Mouse (Mus musculus): ENCODE results near the gene Mical3.
"Not testable (repeated sequence)": the region's sequence is repeated elsewhere in the genome, so short reads cannot be mapped to it uniquely, and the experiment has no call there.

Gene Mical3

DNA sequence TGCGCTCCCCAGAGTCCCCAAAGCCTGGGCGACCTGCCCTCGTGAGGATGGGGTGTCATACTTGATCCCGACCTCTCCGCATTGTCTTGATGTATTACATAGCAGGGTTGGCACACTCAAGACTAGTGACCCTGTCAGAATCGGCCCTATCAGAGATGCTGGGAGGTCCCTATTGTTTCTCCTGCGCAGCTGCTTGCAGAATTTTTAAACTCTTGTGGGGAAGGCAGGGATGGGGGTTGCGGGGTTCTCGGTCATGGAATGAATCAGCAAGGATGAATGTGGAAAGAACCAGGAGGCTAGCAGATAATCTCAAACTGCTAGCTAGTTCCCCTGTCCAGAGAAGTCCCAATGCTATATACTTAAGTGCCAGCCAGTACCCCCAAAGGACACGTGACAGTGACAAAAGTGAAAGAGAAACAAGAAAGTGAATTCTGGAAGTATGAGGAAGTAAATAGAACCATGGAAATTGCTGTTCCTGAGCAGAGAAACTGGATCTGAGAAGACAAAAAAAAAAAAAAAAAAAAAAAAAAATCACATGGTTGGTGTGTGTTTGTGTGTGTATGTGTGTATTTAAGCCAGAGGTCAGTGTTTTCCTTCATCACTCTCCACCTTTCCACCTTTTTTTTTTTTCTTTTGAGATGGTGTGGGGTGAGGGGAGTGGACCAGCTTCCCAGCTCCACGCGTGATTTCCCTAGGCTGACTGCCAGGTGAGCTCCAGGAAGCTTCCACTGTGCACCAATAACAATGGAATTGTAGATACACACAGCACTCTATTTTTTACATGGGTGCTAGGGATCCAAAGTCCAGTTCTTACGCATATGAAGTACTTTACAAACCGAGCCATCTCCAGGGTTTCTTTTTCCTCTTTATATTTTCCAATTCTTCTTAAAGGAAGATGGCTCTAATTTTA lies 213.6 kb downstream of the Mical3 start:
- in situ Hi-C loops (cut with MboI; ENCODE audit: unreplicated experiment in 2 of 2): not testable (repeated sequence)

DNA sequence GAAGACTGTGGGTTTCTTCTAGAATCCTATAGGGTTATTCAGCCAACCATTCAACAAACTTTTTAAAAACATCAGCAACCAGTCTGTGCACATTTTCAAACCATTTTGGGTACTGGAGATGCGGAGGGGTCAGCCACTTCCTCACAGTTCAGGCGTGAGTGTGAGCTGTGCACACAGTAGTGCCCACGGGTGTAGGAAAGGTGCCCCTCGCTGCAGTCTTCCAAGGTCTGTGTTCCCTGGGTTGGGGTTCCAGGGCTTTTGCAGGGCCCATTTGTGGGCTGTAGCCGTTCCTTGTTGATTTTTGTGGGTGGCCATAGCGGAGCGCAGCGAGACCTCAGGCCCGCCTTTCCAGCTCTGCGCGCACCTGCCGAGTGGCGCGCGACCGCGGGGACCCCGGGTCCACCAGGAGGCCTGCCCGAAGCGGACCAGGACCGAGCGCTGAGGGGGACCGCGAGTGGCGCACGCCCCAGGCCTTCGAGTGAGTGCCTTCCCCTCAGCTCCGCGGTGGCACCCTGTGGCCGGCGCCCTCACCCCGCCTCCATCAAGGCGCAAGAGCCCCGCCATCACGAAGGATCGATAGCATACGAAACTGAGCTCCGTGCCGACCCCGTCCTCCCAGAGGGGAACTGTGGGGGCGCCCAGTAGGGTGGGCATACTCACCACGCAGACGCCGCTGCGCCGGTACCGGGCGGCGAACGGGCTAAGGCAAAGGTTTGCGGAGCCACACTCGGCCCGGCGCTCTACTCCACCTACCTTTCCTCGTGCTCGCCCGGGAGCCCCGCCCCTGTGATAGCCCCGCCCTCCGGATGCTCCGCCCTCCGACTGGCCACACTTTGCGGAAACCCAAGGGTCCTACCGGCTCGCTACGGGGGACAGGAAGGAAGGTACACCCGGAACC lies 214.5 kb downstream of the Mical3 start, which contains the start of gene Bid:
Gene Bid (minus strand): TSS at position 780 of the 898 bp plus-strand sequence.
- in situ Hi-C loops (cut with MboI; ENCODE audit: unreplicated experiment in 2 of 2): no loop called here

DNA sequence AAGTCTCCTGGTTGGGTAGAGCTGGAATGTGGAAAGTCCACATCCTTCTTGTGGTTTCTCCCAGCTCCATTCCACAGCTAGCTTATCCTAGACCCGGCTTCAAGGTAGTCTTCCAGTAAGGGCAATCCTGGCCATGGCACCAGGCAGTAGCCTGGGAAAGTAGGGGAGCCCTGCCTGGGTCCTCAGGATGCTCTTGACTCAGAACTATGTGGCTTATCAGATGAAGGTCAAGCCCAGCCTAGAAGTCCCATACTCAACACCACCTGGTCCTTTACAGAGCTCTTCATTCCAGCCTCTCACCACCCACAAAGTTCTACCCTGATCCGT lies 215.2 kb downstream of the Mical3 start:
- in situ Hi-C loops (cut with MboI; ENCODE audit: unreplicated experiment in 2 of 2): no loop called here

DNA sequence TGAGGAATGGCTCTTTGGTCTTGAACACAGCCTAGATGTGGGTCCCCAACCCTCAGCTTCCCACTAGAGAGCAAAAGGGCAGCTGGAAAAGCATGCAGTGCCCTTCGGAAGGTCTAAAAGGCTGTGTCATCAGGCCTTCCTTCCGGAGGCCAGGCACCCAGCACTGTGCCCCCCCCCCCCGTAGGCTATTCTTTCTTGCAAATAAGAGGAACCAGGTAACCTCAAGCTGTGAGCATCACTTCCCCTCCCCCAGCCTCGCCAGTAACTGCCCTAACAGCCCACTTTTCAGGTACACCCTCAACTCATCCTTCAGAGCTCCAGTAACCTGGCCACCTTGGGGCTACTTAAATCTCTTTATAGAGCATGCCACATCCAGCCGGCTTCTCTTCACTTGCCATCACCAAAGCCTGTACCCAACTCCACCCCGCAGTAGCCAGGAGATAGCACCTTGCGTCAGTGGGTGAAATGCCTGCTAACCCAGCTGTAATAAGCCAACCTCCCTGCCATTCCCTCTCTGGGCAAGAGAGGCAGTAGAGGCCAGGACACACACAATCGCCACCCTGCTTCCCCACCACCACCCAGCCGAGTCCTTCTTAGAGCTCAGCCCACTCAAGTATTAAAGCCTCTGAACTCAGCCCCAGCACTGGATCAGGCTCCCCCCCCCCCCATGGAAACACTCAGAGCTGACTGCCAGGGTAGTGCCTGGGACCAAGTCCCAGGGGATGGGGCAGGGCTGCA lies 215.7 kb downstream of the Mical3 start:
- in situ Hi-C loops (cut with MboI; ENCODE audit: unreplicated experiment in 2 of 2): no loop called here

DNA sequence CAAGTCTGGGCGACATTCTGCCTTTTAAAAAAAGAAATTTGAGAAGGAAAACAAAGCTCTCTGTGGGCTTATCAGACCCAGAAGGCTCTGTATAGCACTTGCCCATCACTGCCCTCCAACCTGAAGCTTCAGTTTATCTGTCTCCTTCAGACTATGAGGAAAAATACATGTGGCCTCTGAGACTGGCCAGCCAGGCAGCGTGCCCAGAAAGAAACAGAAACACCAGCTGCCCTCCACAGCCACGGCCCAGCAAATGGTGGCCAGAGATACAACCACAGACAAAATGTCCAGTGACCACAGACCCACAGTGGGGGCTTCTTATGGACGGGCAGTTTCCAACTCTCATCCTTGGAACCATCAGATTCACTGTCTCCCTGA lies 216.3 kb downstream of the Mical3 start:
- in situ Hi-C loops (cut with MboI; ENCODE audit: unreplicated experiment in 2 of 2): no loop called here

DNA sequence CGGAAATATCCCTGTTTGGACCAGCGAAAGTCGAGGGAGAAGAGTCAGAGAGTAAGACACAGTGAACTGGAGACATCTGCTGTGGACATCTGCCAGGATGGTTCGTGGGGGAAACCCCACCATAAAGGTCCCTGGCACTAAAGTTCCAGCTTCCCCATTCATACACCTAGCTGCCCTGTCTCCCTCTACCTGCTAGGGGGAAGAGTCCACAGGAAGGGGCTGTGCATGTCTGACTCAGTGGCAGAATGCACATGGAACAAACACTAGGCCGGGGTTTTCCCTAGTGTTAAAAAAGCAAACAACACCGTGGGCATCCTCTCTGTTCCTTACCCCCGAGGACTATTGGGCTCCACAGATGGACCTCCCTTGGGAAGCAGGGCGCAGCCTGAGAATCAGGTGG lies 217.0 kb downstream of the Mical3 start:
- in situ Hi-C loops (cut with MboI; ENCODE audit: unreplicated experiment in 2 of 2): no loop called here

DNA sequence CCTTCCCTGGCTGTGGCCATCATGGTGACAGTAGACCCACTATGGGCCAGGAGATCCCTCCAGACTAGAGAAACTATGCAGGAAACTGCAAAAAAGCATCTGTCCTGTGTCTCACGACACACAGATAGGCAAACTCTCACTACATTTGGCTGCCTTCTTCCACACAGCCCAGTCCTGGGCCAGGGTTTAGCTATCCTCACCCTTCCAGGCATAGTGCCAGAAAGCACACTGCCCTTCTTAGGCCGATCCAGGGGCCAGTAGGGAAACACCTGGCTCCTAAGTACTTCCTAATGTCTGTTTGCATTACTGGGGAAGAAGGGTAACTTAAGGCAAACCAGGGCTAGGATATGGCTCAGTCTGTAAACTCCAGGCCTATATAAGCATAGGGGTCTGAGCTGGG lies 217.9 kb downstream of the Mical3 start:
- in situ Hi-C loops (cut with MboI; ENCODE audit: unreplicated experiment in 2 of 2): no loop called here

DNA sequence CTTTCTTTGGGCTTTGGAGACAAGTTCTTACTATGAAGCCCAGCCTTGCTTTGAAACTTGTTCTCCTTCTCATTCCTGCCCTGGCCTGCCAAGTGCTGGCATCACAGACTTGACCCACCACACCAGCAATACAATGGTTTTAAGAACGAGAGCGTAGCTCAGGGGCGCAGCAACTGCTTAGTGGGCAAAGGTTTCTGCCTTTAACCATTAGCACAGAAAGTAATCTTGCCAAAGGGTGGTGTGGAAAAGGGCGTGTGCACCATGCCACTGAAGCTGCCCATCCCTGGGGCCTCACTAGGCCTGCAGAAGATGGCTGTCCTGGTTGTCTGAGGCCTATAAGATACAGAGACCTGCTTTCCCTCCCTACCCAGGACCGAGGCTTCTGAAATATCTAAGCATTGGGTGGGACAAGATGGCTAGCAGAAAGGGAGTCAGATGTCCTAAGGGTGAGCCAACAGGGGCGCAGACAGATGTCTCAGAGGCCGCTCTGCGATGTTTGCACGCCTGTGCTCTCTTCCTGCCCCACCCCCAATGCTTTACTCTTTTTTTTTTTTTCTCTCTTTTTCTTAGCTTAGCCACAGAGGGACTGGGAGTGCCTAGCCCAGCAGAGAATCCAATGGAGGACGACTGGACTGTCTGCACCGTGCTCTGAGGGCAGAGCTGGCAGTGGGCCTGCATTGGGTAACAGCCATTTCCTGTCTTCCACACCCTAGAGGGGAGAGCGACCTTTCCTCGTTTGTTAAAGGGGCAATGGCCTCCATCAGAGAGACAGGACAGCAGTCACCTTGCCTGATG lies 219.4 kb downstream of the Mical3 start:
- in situ Hi-C loops (cut with MboI; ENCODE audit: unreplicated experiment in 2 of 2): no loop called here

DNA sequence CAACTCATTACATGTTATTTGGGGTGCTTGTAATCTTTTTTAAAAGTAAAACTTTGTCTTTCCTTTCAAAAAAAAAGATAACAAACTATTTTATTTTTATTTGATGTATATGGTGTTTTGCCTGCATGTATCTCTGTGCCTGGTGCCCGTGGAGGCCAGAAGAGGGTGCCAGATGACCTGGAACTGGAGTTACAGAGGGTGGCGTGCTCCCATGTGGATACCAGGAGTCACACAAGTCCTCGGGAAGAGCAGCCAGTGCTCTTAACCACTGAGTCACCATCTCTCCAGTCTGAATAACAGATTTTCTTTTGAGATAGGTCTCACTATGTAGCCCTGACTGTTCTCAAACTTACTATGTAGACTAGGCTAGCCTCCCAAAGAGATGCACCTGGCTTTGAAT lies 221.3 kb downstream of the Mical3 start:
- in situ Hi-C loops (cut with MboI; ENCODE audit: unreplicated experiment in 2 of 2): no loop called here

DNA sequence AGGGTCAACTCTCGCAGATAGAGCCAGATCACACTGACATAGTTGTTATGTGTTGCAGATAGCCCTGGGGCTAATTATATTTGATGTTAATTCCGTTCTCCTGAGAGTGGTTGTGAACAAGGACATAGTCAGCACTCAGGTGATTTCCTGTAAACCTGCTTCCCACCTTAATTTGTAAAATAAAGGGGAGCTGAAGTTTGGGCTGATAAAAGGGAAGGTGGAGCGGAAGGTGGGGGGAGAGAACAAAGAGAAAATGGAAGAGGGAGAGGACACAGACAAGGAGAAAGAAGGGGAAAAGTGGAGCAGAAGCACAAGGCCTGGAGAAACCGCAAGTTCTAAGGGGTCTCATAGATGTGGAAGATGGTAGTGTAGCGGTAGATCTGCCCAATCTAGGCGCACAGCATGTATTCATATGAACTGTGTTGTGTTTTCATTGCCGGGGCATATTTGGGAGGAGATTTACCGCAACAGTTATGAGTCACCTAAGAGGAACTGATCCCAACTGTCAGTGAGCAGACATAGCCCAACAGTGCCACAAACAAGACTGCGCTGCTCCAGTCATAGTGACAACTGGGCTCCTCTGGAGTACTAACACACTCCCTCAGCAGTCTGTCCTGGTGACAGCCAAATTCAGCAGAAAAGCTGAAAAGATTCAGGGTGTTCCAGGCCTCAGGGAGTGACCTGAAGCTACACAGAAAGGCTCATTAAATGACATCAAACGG lies 222.8 kb downstream of the Mical3 start:
- in situ Hi-C loops (cut with MboI; ENCODE audit: unreplicated experiment in 2 of 2): not testable (repeated sequence)

DNA sequence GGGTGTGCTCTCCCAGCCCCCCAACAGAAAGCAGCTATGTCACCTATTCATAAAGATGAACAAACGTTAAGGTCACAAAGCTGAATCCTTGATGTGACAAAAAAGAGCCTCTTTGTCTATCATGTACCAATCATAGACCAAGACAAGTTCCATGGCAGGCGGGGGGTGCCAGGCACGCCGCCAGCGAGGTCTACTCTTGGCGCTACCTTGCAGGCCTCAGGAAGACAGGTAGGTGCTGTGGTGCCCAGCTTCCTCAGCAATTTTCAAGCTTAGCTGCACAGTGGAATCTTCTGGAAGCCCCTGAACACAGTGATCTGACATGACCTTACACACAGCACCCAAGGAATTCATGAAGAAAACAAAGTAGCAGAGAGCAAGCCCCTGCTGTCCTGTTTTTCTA lies 224.3 kb downstream of the Mical3 start:
- in situ Hi-C loops (cut with MboI; ENCODE audit: unreplicated experiment in 2 of 2): no loop called here

DNA sequence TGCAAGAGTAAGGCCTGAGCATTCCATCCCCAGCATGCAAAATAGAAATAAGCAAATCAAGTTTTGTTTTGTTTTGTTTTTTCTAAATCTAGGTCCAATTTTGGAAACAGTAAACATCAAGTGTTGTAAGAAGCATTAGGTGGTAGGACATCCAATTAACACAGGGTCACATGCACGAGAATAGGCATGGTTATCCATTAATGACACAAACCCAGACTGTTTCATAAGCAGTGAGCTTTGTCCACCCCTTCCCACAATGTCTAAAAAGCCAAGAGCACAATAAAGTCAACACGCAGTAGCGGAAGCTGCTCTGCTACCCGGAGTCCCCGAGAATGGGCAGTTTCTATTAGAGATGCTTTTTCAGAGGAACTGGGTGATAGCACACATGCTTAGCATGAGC lies 225.7 kb downstream of the Mical3 start:
- in situ Hi-C loops (cut with MboI; ENCODE audit: unreplicated experiment in 2 of 2): no loop called here

DNA sequence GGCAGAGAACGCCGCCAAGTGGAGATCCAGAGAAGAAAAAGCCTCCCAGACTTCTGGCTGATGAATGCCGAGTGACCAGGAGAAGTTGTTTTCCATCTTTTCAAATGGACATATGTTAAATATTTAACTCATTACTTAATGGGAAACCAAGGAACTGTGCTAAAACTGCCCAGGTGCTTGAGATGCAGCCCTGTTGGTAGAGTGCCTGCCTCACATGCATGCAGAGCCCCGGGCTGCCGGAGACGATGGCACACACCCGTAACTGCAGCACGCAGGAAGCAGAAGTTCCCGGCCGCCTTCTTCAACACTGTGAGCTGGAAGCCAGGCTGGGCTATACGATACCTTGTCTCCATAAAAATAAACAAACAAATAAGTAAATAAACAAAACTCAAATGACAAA lies 226.8 kb downstream of the Mical3 start:
- in situ Hi-C loops (cut with MboI; ENCODE audit: unreplicated experiment in 2 of 2): loop anchor here in 1 of 2 experiments (5.0 kb wide), 2 partner anchors 53 to 273 kb away; no protein-coding TSS in a partner anchor

DNA sequence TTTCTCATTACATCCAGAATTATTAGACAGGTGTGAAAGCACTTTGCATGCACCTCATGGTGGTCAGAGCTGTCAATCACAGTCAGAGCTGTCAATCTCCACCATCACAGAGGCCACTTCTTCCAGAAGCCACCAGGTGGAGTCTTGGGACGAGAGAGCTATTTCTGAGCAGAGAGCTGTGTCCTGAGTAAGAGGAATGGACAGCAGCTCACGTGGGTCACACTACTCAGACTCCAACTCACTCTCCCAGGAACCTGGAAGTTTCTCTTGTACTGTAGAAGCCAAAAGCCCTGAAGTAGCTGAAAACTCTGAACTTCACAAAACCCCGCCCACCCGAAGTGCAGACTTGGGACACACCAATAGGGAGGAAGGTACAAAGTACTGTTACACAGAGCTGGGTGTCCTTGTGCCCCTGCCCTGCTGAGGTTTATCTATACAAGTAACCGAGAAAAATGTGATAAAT lies 227.3 kb downstream of the Mical3 start:
- in situ Hi-C loops (cut with MboI; ENCODE audit: unreplicated experiment in 2 of 2): loop anchor here in 1 of 2 experiments (5.0 kb wide), 2 partner anchors 54 to 274 kb away; no protein-coding TSS in a partner anchor

DNA sequence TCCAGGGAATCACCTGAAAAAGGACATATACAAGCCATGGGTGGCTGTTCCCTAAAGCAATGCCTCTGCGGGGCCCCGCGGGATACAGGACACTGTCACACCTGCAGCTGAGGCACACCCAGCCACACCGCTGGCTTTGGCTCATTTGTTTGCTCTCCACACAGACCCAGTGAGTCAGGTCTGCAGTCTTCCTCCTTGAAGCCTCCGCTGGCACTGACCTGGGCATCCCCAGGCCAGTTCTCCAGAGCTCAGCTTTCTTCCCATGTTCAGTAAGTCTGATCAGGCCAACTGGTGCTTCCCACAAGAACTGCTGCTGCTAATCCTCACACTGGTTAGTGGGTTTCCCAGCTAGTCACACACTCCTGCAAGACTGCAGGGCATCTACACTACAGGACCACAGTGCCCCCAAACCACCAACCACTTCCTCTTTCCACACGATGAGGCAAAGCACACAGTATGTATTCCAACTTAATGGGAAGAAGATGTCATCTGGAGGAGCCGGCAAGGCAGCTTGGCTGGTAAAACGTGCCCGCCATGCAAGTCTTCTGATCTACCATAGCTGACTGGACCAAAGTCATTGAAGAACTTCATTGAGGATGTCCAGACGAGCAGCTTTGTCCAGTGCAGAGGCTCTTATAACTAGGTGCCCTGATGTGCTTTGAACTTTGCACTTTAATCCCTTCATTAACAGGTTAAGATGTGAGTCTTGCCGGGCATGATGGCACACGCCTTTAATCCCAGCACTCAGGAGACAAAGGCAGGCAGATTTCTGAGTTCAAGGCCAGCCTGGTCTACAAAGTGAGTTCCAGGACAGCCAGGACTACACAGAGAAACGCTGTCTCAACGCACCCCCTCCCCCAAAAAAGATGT lies 228.8 kb downstream of the Mical3 start:
- in situ Hi-C loops (cut with MboI; ENCODE audit: unreplicated experiment in 2 of 2): loop anchor here in 1 of 2 experiments (5.0 kb wide), 2 partner anchors 55 to 275 kb away; no protein-coding TSS in a partner anchor

DNA sequence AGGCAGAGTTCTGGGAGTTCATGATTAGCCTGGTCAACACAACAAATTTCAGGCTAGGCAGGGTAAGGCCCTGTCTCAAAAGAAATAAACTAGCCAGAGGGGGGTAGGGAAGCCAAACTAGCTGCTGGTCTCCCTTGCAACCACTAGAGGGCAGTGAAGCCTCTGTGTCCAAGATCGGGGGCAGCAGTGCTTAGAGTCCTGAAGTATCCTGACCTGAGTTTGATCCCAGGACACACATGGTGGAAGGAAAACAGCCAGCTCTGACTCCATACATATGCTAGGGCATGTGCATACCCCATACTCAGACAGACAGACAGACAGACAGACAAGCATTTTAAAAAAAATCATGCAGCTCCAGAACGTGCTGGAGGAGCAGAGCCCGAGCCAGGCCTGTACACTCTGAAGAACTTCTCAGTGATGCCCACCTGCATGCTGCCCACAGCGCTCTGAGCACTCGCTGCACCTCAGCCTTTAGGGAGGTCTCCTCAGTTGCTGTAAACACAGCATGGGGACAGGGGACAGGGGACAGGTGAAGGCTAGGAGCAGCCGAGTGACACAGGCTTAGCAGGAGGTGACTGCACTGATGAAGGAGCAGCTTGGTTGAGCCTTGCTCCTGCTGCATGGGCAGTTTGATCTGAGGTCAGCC lies 232.5 kb downstream of the Mical3 start:
- in situ Hi-C loops (cut with MboI; ENCODE audit: unreplicated experiment in 2 of 2): loop anchor here in 1 of 2 experiments (5.0 kb wide), 1 partner anchor 279 kb away; no protein-coding TSS in a partner anchor

DNA sequence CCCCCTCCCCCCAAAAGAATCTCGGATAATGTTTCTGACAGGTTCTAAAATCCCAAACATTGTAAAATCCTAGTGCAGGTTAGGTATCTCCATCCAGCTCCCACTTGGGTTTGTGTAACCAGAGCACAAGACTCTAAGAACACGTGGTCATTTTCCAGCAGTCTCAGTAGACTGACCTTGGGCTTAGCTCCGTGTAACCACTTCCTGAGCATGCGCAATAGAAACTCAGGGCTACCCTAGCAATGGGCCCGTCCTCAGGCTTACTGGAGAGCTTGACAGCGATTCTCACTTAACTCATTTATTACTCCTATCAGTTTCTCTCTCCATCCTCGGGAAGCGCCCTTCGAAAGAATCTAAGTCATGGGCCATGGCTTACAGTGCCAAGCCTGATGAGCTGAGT lies 236.3 kb downstream of the Mical3 start:
- in situ Hi-C loops (cut with MboI; ENCODE audit: unreplicated experiment in 2 of 2): no loop called here

DNA sequence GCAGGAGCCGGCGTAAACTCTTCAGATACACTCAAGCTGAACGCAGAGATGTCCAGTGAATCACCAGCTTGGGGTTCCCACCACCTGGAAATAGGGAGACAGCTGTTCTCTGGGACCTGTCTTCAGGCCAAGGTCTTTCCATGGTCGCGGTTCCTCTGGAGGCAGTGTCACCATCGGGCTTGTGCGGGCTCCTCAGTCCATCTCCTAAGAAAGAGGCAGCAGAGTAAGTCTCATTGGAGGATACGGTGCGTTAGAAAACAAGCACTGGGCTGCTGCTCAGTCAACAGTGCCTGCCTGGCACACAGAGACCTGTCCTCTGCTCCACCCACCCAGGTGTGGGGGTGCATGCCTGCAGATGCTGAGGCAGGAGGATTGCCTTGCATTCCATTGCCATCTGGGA lies 236.7 kb downstream of the Mical3 start:
- in situ Hi-C loops (cut with MboI; ENCODE audit: unreplicated experiment in 2 of 2): no loop called here

All from v-Abl transformed pro-B cells (cell line).